Mouse (Mus musculus) Muller cell, postnatal 12 days (primary cell): ENCODE measurements at regions not wholly inside any gene's neighbourhood (a gene's known extent, or its start where the extent isn't known, plus 50 kb on each side); places are given as distances from the start of the nearest gene placed in this dataset.
A peak's percentile ranks its signal among the peaks of the same experiment; 100 is the strongest.

ENCODE experiments used
- DNase-seq: peaks from one replicate; pipeline ENCODE4 v3.0.0-alpha.2; 2015; ENCODE audit errors: inconsistent ontology term

DNA sequence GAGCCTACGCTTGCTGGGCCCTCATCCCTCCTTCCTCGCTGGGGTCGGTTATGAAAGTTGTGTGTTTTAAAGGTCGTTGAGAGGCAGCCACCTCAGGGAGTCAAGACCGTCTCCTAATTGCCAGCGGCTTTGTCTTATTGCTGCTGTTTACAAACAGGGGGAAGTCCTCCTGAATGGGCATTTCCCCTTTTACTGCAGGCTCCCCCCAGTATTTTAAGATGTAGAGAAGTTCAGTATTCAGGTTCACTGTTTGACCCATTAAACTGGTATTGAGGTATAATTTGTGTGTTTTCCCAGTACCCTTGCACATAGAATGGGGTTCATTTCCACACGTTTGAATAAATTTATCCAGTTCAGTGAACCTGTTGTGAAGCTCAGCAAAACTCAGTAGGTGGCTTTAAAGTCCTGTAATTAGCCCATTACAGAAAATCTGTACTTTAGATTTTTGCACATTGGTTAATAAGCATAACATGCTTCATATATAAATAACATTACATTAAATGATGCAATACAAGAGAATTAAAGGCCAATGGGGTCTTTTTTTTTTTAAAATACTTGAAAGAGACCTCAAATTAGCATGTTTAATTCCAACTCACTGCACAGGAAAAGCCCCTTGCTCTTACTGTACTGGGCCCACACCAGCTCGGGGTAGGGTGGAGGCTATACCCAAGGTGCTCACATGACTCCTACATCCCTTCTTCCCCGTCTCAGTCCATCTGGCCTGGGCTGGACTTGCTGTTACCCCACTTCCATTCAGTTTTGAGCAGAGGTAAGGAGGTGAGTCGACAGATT, 63.7 kb downstream of the Nkx2-1 start:
- DNase-seq: no peak

DNA sequence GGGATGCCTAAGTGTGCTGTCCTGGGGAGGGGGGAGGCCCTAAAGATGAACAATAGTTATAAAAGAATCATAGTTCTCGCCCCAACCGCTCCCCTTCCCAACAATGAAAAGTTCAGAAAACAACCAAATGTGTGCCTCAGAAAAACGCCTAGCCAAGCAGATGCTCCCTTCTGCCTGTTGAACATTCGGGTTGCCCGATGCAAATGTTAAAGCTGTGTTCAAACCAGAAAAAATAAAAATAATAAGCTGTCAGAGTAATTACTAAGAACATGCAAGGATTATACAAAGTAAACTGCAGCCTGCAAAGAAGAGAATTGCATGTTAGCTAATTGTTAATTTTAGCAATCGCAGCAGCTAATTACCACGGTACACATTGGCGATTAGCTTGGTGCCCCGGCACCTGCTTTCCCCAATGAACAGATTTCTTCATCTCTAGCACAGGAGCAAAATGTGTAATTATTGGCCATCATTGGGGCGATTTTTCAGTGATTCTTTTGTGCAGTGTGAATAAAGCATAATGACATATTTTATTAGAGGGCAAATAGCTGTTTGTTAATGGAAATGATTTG, 65.7 kb downstream of the Nkx2-1 start:
- DNase-seq: no peak

DNA sequence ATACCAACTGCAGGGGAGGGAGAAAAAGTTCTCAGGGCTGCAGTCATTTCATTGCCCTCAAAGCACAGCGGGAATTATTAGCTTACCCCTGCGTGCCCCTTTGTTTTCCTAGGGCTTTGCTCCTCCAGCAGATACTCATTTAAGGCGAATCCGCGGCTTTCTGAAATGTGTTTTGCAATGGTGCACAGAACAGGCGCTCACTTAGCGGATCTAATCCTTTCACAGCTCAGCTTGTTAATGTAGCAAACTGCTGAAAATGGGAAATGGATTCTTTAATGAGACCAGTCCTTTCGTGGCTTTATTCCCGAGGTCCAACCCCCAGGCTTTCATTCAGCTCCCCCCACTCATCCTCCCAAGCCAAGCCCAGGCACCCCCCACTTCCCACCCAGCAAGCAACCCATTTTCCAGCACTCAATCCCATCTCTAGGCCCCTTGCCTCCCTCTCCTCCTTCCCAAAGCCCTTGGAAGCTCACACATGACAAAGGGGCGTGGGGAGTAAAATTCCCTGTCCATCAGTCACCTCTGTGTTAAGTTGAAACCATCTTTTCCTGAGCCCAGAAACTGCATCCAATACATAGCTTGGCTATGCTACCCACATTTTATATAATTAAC, 77.1 kb downstream of the Nkx2-1 start:
- DNase-seq: no peak

GRCm38 (mm10) chr12:56458665-56459507, 77.8 kb downstream of the Nkx2-1 start:
- peak; percentile 7 for DNase-seq

DNA sequence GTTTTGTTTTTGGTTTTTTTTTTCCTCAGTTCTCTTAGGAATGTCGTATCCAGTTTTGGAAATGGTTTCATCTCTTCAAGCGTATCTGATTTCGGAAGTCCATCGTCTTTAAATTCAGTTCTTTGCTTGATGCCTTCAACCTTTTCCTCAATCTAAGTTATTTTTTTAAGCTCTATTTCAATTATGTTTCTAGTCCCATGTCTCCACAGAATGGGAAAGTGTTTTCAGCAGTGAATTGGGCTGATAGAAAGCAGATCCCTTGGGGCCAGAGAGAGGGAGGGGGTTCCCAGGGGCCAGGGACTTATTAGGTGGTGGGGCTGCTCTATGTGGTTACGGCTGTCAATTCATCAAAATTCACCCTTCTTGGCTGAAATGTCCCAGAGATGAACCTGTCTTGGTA, 78.8 kb downstream of the Nkx2-1 start:
- no peak for DNase-seq

- no peak for DNase-seq
Measured at GRCm38 (mm10) chr12:56457356-56457755, 79.4 kb downstream of the Nkx2-1 start.

- DNase-seq: no peak
Measured at GRCm38 (mm10) chr12:56450261-56450660, 86.4 kb downstream of the Nkx2-1 start.

DNA sequence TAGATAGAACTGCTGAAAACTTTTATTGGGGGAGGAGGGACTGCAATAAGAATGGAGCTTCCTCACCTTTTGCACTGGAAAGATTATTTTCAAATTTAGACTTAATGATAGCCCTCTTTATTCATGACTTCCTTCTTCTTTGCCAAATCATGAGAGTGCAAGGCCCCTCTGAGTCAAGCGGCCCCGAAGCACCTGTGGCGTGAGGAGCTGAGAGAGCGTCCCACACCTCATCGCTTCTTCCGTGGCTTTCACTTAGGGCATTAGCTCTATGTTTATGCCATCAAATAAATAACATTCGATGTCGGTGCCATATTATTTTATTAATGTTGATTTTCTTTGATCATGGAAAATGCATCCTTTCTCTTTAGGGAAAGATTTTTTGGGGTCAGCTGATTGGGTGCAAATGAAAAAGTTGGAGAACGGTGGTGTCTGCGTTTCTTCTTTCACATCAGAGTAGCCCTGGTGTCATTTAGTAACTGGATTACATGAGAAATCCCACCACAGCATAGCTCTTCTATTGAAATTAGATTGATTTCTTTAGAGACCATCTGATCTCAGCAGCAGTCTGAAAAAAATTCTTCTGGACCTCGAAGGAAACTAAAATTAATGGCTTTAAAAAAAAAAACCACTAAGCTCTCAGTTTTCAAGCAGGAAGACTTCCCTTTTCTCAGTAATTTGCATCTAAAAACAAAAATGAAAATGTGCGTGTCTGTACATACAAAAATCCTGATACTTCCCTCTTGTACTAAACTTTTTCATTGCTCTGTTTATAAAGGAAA, 87.7 kb downstream of the Nkx2-1 start:
- no peak for DNase-seq

GRCm38 (mm10) chr12:56441166-56441817, 95.4 kb downstream of the Nkx2-1 start:
- no peak for DNase-seq

GRCm38 (mm10) chr12:56440068-56440847, 94.6 kb upstream of the Mbip start:
- DNase-seq: no peak

DNA sequence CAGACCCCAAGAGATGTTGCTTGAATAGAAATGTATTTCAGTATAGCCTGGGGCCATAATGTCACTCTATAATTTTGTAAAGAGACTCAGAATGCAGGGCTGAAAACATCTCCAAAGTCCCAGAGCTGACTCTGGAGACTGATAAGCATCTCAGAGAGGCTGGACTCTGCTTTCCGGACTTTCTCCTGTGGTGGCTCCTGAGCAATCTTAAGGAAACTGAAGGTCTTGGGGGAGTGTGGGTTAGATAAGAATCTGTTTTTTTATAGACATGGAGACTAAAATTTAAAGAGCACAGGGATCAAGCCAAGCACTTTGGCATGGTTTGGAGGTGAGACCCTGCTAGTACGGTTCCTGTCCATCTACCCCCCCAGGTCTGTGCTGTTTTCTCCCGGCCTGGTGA, 92.7 kb upstream of the Mbip start:
- no peak for DNase-seq

DNA sequence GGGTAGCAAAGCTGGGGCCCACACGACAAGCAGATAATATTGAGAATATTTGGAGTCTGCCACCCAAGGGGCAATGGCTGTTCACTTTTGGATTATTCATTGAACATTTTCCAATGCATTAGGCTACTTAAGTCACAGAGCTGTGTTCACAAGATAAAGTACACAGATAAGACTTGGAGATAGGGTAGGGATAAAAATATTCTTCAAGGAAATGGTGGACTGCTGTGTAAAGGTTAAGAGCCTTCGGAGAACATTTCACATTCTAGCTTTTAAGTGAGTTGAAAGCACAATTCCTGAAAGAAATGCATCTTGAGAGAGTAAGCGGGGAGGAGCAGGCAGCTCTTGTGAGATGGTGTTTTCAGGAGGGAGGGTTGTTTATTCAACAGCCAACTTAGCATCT, 92.3 kb upstream of the Mbip start:
- no peak for DNase-seq

- DNase-seq: no peak
Measured at GRCm38 (mm10) chr12:56426681-56427246, 81.1 kb upstream of the Mbip start.

GRCm38 (mm10) chr12:56416106-56416505, 70.4 kb upstream of the Mbip start:
- DNase-seq: no peak

DNA sequence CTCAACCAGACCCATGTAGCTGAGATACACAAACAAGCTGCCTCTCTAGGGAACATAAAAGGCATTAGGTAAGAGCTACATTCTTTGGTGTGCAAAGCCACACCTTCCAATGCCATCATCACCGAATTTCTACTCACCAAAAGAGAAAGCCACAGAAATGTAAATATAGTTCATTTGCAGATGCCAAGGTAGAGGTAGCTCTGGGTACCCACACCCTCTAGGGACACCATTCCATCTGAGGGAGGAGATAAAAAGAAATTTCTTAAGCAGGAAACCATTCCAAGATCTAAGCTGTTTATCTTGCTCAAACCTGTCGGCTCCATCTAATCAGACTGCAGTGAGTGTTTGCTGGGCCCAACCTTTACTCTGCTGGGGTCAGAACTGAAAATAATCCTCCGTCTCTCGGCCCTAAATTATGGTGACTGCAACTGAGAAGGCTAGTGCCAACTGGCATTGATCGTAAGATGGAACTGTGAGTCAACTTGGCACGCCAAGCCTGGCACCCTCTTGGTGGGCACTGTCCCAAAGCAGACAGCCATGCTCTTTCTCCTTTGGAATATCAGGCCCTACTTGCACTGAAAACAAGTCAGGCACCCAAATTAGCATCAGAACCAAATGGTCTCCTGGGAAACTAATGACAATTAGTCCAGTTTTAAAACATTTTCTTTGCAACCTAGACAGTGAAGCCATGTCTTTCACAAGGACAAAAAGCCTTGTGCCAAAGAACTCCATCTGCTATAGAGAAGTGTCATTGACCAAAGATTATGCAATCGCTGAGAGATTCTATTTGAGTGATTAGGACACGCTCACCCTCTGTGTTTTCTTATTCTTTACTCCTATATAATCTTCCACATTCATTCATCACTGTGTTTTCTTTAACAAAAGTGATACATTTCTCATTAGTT, 69.4 kb upstream of the Mbip start:
- DNase-seq: peak; percentile 66

GRCm38 (mm10) chr12:56405658-56406057, 60.0 kb upstream of the Mbip start:
- DNase-seq: no peak

- peak; percentile 18 for DNase-seq
Measured at GRCm38 (mm10) chr12:56404833-56405232, 59.1 kb upstream of the Mbip start.

- DNase-seq: no peak
Measured at GRCm38 (mm10) chr12:56404262-56404661, 58.6 kb upstream of the Mbip start.

- no peak for DNase-seq
Measured at GRCm38 (mm10) chr12:56403626-56404025, 57.9 kb upstream of the Mbip start.
